Mouse (Mus musculus) hindbrain, embryonic 14.5 days (tissue): ENCODE measurements at regions not wholly inside any gene's neighbourhood (a gene's known extent, or its start where the extent isn't known, plus 50 kb on each side); places are given as distances from the start of the nearest gene placed in this dataset.
A peak's percentile ranks its signal among the peaks of the same experiment; 100 is the strongest.

Source experiments
- ATAC-seq: fragments of 200-750 bp; cut with Nextera tagmentation; 2 replicates; pipeline ENCODE4 v1.8.0; 2017; ENCODE audit warnings: moderate number of reproducible peaks, mild to moderate bottlenecking, moderate TSS enrichment, moderate library complexity; ENCODE audit not compliant: low FRiP score
- DNase-seq: peaks from one replicate; pipeline ENCODE4 v3.0.0-alpha.2; 2015; ENCODE audit warnings: low spot score
- H3K27ac ChIP-seq: fragments of 300-500 bp; sonication (generic); 2 replicates; pipeline ENCODE4 v1.5.1; 2014; ENCODE audit warnings: mild to moderate bottlenecking, moderate library complexity
- H3K27me3 ChIP-seq: fragments of 300-500 bp; sonication (generic); 2 replicates; pipeline ENCODE4 v1.6.1; 2014; ENCODE audit warnings: mild to moderate bottlenecking, low read length, mixed read lengths; ENCODE audit not compliant: control insufficient read depth, insufficient read depth
- H3K36me3 ChIP-seq: fragments of 300-500 bp; sonication (generic); replicated peaks from 2 replicates; pipeline ENCODE4 v1.6.1; 2014; ENCODE audit not compliant: control insufficient read depth, insufficient read depth
- H3K4me1 ChIP-seq: fragments of 300-500 bp; sonication (generic); replicated peaks from 2 replicates; pipeline ENCODE4 v1.6.1; 2014; ENCODE audit warnings: antibody characterized with exemption, low read length, mixed read lengths; ENCODE audit not compliant: control insufficient read depth, insufficient read depth
- H3K4me2 ChIP-seq: fragments of 300-500 bp; sonication (generic); replicated peaks from 2 replicates; pipeline ENCODE4 v1.6.1; 2014; ENCODE audit warnings: mild to moderate bottlenecking, moderate library complexity
- H3K4me3 ChIP-seq: fragments of 300-500 bp; sonication (generic); replicated peaks from 2 replicates; pipeline ENCODE4 v1.5.1; 2014; ENCODE audit warnings: mild to moderate bottlenecking, low read length
- H3K9ac ChIP-seq: fragments of 300-500 bp; sonication (generic); 2 replicates; pipeline ENCODE4 v1.6.1; 2014
- H3K9me3 ChIP-seq: fragments of 300-500 bp; sonication (generic); 2 replicates; pipeline ENCODE4 v1.6.1; 2016; ENCODE audit warnings: low read length; ENCODE audit not compliant: control insufficient read depth
- WGBS: fragments of 180-500 bp; shearing (Covaris S2); extraction: QIAGEN DNeasy Blood & Tissue Kit; methylation state at CpG from one replicate; pipeline ENCODE4 v1.1.7; 2014; 5-methylcytosine and 5-hydroxymethylcytosine counted together

- no peaks in the 10 kb centered on the region for H3K9me3 ChIP-seq
- H3K4me3 ChIP-seq = no peak overlapping the region
- DNase-seq (peak; percentile 42), ATAC-seq (no peak)
- no peak overlapping the region for H3K4me2 ChIP-seq
- no peaks in the 10 kb centered on the region for H3K36me3 ChIP-seq
- 57% methylated on average over 5 of the region's 5 CpGs for WGBS
- H3K27me3 ChIP-seq = no peaks in the 10 kb centered on the region
- no peak overlapping the region for H3K27ac ChIP-seq
- H3K9ac ChIP-seq = no peak overlapping the region
- no peaks in the 10 kb centered on the region for H3K4me1 ChIP-seq
Measured at GRCm38 (mm10) chr2:148535562-148536180, 92.3 kb upstream of the Cd93 start.

- Histone ChIP-seq H3K27me3 (no peaks in the 10 kb centered on the region), H3K4me2 (no peak overlapping the region), H3K9me3 (no peaks in the 10 kb centered on the region), H3K27ac (no peak overlapping the region), H3K4me1 (no peaks in the 10 kb centered on the region), H3K36me3 (no peaks in the 10 kb centered on the region), H3K4me3 (no peak overlapping the region), H3K9ac (no peak overlapping the region)
- 67% methylated on average over 4 of the region's 4 CpGs for WGBS
- ATAC-seq (no peak), DNase-seq (no peak)
Measured at GRCm38 (mm10) chr2:148532051-148532450, 88.7 kb upstream of the Cd93 start.

DNA sequence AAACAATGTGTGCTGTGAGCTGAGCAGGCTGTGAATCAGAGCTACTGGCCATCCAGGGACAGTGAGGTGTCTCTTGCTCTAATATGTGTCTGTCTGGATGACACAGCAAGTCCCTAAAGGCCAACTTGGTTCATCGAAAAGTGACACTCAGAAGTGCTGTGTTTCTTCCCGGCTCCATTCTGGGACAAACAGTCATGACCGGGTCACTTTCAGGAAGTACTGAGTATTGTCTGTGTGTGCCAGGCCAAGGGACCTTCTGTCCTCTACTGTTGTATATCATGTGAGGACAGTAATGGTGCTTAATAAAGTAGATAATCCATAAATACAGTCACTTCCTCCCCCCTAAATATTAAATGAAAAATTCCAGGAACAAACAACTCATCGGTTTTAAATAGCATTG, 87.2 kb upstream of the Cd93 start:
- ATAC-seq = no peak
- no peaks in the 10 kb centered on the region for H3K27me3 ChIP-seq
- H3K4me1 ChIP-seq = no peaks in the 10 kb centered on the region
- H3K27ac ChIP-seq = no peak overlapping the region
- H3K9me3 ChIP-seq = no peaks in the 10 kb centered on the region
- 80% methylated on average over 4 of the region's 4 CpGs for WGBS
- H3K9ac ChIP-seq = no peak overlapping the region
- no peak overlapping the region for H3K4me3 ChIP-seq
- H3K36me3 ChIP-seq = no peaks in the 10 kb centered on the region
- DNase-seq = no peak
- no peak overlapping the region for H3K4me2 ChIP-seq

DNA sequence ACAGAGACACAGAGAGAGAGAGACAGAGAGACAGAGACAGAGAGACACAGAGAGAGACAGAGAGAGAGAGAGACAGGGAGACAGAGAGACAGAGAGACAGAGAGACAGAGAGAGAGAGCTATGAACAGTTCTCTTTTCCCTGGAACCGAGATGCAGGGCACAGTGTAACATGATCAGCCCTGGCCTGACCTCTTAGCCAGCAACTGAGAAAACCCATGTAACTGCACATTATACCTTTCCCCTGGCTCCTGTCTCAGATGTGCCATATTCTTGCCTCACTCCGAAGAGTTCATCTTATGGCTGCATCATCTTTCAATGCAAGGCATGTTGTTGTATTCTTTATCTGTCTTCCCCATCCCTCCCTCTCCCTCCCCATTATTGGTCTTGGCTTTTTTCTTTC, 86.5 kb upstream of the Cd93 start:
- H3K9me3 ChIP-seq = no peaks in the 10 kb centered on the region
- no peaks in the 10 kb centered on the region for H3K27me3 ChIP-seq
- no peak for DNase-seq
- no peaks in the 10 kb centered on the region for H3K4me1 ChIP-seq
- H3K27ac ChIP-seq = no peak overlapping the region
- no peak for ATAC-seq
- 71% methylated on average over 2 of the region's 2 CpGs for WGBS
- no peak overlapping the region for H3K4me3 ChIP-seq
- H3K36me3 ChIP-seq = no peaks in the 10 kb centered on the region
- H3K9ac ChIP-seq = no peak overlapping the region
- no peak overlapping the region for H3K4me2 ChIP-seq

DNA sequence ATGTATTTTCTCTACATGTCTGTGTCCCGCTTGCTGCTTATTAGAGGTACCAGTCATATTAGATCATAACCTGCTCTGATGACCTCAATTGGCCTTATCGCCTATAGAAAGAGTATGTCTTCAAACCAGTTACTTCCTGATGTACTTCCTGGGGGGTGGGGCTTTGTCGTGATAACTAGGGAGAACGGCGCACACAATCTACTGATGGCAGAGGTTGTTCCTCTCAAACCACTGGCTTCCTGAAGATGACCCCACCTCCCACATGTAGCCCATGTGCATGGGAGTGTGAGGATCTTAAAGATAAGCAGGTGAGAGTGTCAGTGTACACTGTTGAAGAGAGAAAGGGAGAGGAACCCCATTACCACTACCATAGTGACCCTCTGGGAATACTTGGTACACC, 84.4 kb upstream of the Cd93 start:
- Histone ChIP-seq H3K27ac (no peak overlapping the region), H3K9me3 (no peaks in the 10 kb centered on the region), H3K9ac (no peak overlapping the region), H3K4me1 (no peaks in the 10 kb centered on the region), H3K27me3 (no peaks in the 10 kb centered on the region), H3K4me3 (no peak overlapping the region), H3K36me3 (no peaks in the 10 kb centered on the region), H3K4me2 (no peak overlapping the region)
- 91% methylated on average over 5 of the region's 5 CpGs for WGBS
- no peak for ATAC-seq
- DNase-seq = no peak

GRCm38 (mm10) chr2:148525496-148525895, 82.1 kb upstream of the Cd93 start:
- Histone ChIP-seq H3K27ac (no peak overlapping the region), H3K4me3 (no peak overlapping the region), H3K4me2 (no peak overlapping the region), H3K9ac (no peak overlapping the region), H3K4me1 (no peaks in the 10 kb centered on the region), H3K9me3 (no peaks in the 10 kb centered on the region), H3K36me3 (no peaks in the 10 kb centered on the region), H3K27me3 (no peaks in the 10 kb centered on the region)
- 91% methylated on average over 6 of the region's 6 CpGs for WGBS
- DNase-seq = no peak
- no peak for ATAC-seq

DNA sequence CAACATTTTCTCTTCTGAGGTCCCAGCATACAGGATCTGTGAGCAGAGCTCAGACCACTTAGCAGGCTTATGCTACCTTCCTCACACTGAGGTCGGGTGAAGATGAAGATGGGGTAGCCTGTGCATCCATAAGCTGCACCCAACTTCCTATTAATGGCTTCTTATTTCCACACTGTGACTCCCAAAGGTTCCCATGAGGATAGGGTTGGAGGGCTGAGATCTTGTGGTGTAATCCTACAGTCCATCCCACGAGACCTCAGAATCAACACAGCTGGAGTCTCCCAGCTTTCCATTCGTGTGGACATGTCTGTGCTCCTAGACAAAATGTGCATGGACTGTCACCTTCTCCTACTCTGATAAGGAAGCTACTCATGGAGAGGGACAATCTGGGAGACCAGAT, 80.0 kb upstream of the Cd93 start:
- Histone ChIP-seq H3K4me2 (no peak overlapping the region), H3K4me3 (no peak overlapping the region), H3K9ac (no peak overlapping the region), H3K27ac (no peak overlapping the region), H3K36me3 (no peaks in the 10 kb centered on the region), H3K9me3 (no peaks in the 10 kb centered on the region), H3K4me1 (no peaks in the 10 kb centered on the region), H3K27me3 (no peaks in the 10 kb centered on the region)
- ATAC-seq = no peak
- WGBS = 83% methylated on average over 3 of the region's 3 CpGs
- no peak for DNase-seq

GRCm38 (mm10) chr2:148522936-148523335, 79.6 kb upstream of the Cd93 start:
- H3K9ac ChIP-seq = no peak overlapping the region
- DNase-seq = no peak
- H3K9me3 ChIP-seq = no peaks in the 10 kb centered on the region
- H3K4me3 ChIP-seq = no peak overlapping the region
- H3K27me3 ChIP-seq = no peaks in the 10 kb centered on the region
- no peak overlapping the region for H3K27ac ChIP-seq
- no peak for ATAC-seq
- H3K4me1 ChIP-seq = no peaks in the 10 kb centered on the region
- no peaks in the 10 kb centered on the region for H3K36me3 ChIP-seq
- 84% methylated on average over 2 of the region's 2 CpGs for WGBS
- no peak overlapping the region for H3K4me2 ChIP-seq

- WGBS = 71% methylated on average over 5 of the region's 5 CpGs
- no peak overlapping the region for H3K4me2 ChIP-seq
- H3K27me3 ChIP-seq = no peaks in the 10 kb centered on the region
- no peak overlapping the region for H3K4me3 ChIP-seq
- no peak for DNase-seq
- no peaks in the 10 kb centered on the region for H3K9me3 ChIP-seq
- H3K36me3 ChIP-seq = no peaks in the 10 kb centered on the region
- ATAC-seq = no peak
- H3K9ac ChIP-seq = no peak overlapping the region
- no peaks in the 10 kb centered on the region for H3K4me1 ChIP-seq
- no peak overlapping the region for H3K27ac ChIP-seq
Measured at GRCm38 (mm10) chr2:148521966-148522575, 78.7 kb upstream of the Cd93 start.

- H3K27me3 ChIP-seq = no peaks in the 10 kb centered on the region
- no peak overlapping the region for H3K9ac ChIP-seq
- H3K4me2 ChIP-seq = no peak overlapping the region
- ATAC-seq = no peak
- H3K9me3 ChIP-seq = no peaks in the 10 kb centered on the region
- H3K27ac ChIP-seq = no peak overlapping the region
- no peak for DNase-seq
- WGBS = 86% methylated on average over 7 of the region's 7 CpGs
- no peak overlapping the region for H3K4me3 ChIP-seq
- H3K4me1 ChIP-seq = no peaks in the 10 kb centered on the region
- no peaks in the 10 kb centered on the region for H3K36me3 ChIP-seq
Measured at GRCm38 (mm10) chr2:148520291-148520690, 76.9 kb upstream of the Cd93 start.
